Mouse (Mus musculus) myocyte (in vitro differentiated cells): ENCODE measurements around the gene Rgs3. TPM values are rescaled to one million over a fixed set of nuclear protein-coding genes. Genes with fewer than 3 reads are reported as not detected.

Source experiments
- H3K27me3 ChIP-seq: one replicate; pipeline ENCODE4 v1.6.1; 2011; ENCODE audit not compliant: control insufficient read depth, insufficient read depth, insufficient read length
- H3K36me3 ChIP-seq: one replicate; pipeline ENCODE4 v1.6.1; 2011; ENCODE audit not compliant: control insufficient read depth, insufficient read depth
- H3K4me2 ChIP-seq: one replicate; pipeline ENCODE4 v1.6.1; 2011; ENCODE audit warnings: low read depth, control low read depth
- H3K4me3 ChIP-seq: one replicate; pipeline ENCODE4 v1.5.1; 2011; ENCODE audit warnings: mild to moderate bottlenecking, control low read depth, moderate library complexity
- H3K79me2 ChIP-seq: one replicate; pipeline ENCODE4 v1.6.1; 2011; ENCODE audit not compliant: control insufficient read depth, insufficient read depth
- H3ac ChIP-seq: one replicate; pipeline ENCODE4 v1.6.1; 2011; ENCODE audit not compliant: control insufficient read depth, insufficient read length
- CEBPB ChIP-seq: IDR thresholded peaks from 2 replicates; pipeline ENCODE4 v1.6.1; 2011; ENCODE audit warnings: mild to moderate bottlenecking, moderate library complexity; ENCODE audit not compliant: poor library complexity, insufficient read depth, severe bottlenecking
- E2F4 ChIP-seq: IDR thresholded peaks from one replicate; pipeline ENCODE4 v1.6.1; 2011; ENCODE audit warnings: mild to moderate bottlenecking, control low read depth, moderate library complexity; ENCODE audit not compliant: insufficient read depth
- MAX ChIP-seq: IDR thresholded peaks from one replicate; pipeline ENCODE4 v1.6.1; 2011; ENCODE audit warnings: low read depth, mild to moderate bottlenecking, control low read depth
- MYOD1 ChIP-seq, 3 experiments: IDR thresholded peaks; one replicate each; pipeline ENCODE4 v1.6.1; 2011; ENCODE audit warnings: control low read depth in 2 of 3, low read depth in 2 of 3, mild to moderate bottlenecking in 2 of 3, moderate library complexity in 1 of 3; ENCODE audit not compliant: insufficient read length in 2 of 3, control insufficient read depth in 1 of 3
- MYOG ChIP-seq, 3 experiments: IDR thresholded peaks; one replicate each; pipeline ENCODE4 v1.6.1; 2011; ENCODE audit warnings: control low read depth in 2 of 3, low read depth in 2 of 3, mild to moderate bottlenecking in 2 of 3; ENCODE audit not compliant: insufficient read length in 2 of 3, control insufficient read depth in 1 of 3, insufficient read depth in 1 of 3
- POLR2A ChIP-seq: IDR thresholded peaks from one replicate; pipeline ENCODE4 v1.6.1; 2011; ENCODE audit warnings: low read depth, mild to moderate bottlenecking, control low read depth, moderate library complexity; ENCODE audit not compliant: insufficient read length
- POLR2AphosphoS2 ChIP-seq: IDR thresholded peaks from one replicate; pipeline ENCODE4 v1.6.1; 2011; ENCODE audit warnings: low read depth, control low read depth; ENCODE audit not compliant: insufficient read length
- REST ChIP-seq: IDR thresholded peaks from one replicate; pipeline ENCODE4 v1.6.1; 2011; ENCODE audit warnings: mild to moderate bottlenecking, control low read depth, moderate library complexity; ENCODE audit not compliant: insufficient read depth, insufficient read length
- SRF ChIP-seq: IDR thresholded peaks from one replicate; pipeline ENCODE4 v1.6.1; 2011; ENCODE audit warnings: low read depth; ENCODE audit not compliant: control insufficient read depth, insufficient read length
- TCF12 ChIP-seq: IDR thresholded peaks from one replicate; pipeline ENCODE4 v1.6.1; 2011; ENCODE audit warnings: mild to moderate bottlenecking, control low read depth; ENCODE audit not compliant: poor library complexity, insufficient read depth, severe bottlenecking
- TCF3 ChIP-seq: IDR thresholded peaks from one replicate; pipeline ENCODE4 v1.6.1; 2011; ENCODE audit warnings: low read depth, control low read depth; ENCODE audit not compliant: insufficient read length
- USF1 ChIP-seq: IDR thresholded peaks from one replicate; pipeline ENCODE4 v1.6.1; 2011; ENCODE audit warnings: low read depth, mild to moderate bottlenecking, control low read depth, moderate library complexity
- polyA plus RNA-seq: library from polyadenylated mRNA; unstranded; fragments of >200 nt; fragmentation: generic; extraction: Trizol; gene quantifications from one replicate; pipeline ENCODE4 v1.2.1, GENCODE M21; 2012; ENCODE audit warnings: missing spikeins

Gene Rgs3
- polyA plus RNA-seq, 1 experiment: 40.4 TPM

DNA sequence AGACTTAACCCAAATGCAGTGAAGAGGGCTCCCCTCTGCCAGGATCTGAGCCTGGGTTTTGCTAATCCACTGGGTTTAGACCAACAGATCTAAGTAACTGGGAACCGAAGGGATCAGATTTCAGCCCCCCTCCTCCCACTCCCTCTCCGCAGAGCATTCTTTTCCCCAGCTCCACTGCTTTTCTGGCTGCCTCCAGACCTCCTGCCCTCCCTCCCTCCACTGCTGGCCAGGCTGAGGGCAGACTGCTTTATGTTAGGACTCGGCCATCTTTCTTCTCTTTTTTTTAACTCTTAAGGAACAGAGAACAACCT lies 100.9 kb downstream of the Rgs3 start:
- H3K4me3 ChIP-seq: no peak overlapping the region

DNA sequence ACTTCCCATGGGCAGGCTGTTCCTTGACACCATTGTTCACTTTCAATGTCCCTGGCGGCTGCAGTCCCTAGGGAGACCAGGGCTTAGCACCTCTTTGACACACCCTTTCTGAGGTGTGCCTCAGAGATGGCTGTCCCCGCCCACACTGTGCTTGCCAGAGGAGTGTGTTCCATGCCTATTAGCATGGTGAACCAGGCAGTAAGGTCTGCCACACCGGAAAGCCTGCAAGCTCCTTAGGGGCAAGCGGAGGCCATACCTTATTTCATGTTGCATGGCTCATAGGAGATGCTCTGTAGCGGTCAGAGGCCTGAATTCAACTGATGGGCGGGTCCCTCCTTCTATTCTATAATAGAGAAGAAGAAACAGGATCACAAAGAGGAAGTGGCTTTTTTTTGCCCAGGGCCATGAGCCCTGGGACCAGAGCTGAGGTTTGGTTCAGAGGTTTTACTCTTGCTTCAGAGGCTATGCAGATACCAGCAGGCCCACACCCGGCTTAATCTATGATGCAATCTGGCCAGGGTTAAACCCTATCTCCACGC lies 101.7 kb downstream of the Rgs3 start:
- no peaks in the 10 kb centered on the region for H3K27me3 ChIP-seq
- peak overlapping the region; percentile 73 for H3K4me2 ChIP-seq
- H3ac ChIP-seq: no peak overlapping the region
- H3K36me3 ChIP-seq: no peaks in the 10 kb centered on the region
- TF ChIP-seq USF1: no peak
- TF ChIP-seq MYOD1 (IDR thresholded peaks at IDR 0.05; ENCODE audit: control insufficient read depth in 1 of 3, insufficient read length in 2 of 3, low read depth in 2 of 3): peak in 1 of 3 experiments; percentile 29
- TF ChIP-seq MYOG (IDR thresholded peaks at IDR 0.05; ENCODE audit: control insufficient read depth in 1 of 3, insufficient read depth in 1 of 3, insufficient read length in 2 of 3, low read depth in 2 of 3): peak in 1 of 3 experiments; percentile 27
- peak; percentile 77; the same call in 1 of the 2 replicates for TF ChIP-seq CEBPB
- no peak for TF ChIP-seq SRF
- TF ChIP-seq TCF3: no peak
- H3K79me2 ChIP-seq: no peaks in the 10 kb centered on the region
- H3K4me3 ChIP-seq: no peak overlapping the region

More for the DNA sequence above, 100.9 kb downstream of the Rgs3 start:
- Histone ChIP-seq H3K79me2 (no peaks in the 10 kb centered on the region), H3ac (no peak overlapping the region), H3K36me3 (no peaks in the 10 kb centered on the region), H3K4me2 (peak overlapping the region; percentile 73), H3K27me3 (no peaks in the 10 kb centered on the region)
- TF ChIP-seq MAX (no peak), TCF3 (no peak), SRF (no peak), E2F4 (no peak), TCF12 (no peak), USF1 (no peak), MYOD1 (IDR thresholded peaks at IDR 0.05; ENCODE audit: control insufficient read depth in 1 of 3, insufficient read length in 2 of 3, low read depth in 2 of 3) (peak in 1 of 3 experiments; percentile 8), POLR2A (peak; percentile 26), CEBPB (no peak), MYOG (IDR thresholded peaks at IDR 0.05; ENCODE audit: control insufficient read depth in 1 of 3, insufficient read depth in 1 of 3, insufficient read length in 2 of 3, low read depth in 2 of 3) (no peak)

DNA sequence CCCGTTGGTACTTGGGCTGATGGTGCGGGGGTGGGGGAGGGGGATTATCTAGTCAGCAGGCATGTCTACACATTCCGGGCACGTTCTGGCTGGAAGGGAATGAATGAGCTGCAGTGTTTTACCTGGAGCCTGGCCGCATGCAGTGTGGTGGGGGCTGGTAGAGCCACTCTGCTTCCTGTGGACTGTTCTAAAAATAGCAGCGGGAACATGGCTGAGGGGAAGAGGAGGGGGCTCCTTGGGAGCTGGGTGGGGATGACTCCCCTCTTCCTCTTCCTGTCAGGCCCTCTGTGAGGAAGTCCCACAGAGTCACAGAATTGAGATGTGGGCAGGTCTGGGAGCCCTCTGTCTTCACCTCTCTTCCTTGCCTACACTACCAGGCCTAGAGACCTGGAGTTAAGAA lies 103.7 kb downstream of the Rgs3 start:
- TF ChIP-seq MAX (no peak), USF1 (no peak)
- H3K4me3 ChIP-seq: no peak overlapping the region
- H3ac ChIP-seq: no peak overlapping the region
- H3K36me3 ChIP-seq: no peaks in the 10 kb centered on the region
- H3K27me3 ChIP-seq: no peaks in the 10 kb centered on the region
- H3K79me2 ChIP-seq: no peaks in the 10 kb centered on the region
- H3K4me2 ChIP-seq: no peak overlapping the region

DNA sequence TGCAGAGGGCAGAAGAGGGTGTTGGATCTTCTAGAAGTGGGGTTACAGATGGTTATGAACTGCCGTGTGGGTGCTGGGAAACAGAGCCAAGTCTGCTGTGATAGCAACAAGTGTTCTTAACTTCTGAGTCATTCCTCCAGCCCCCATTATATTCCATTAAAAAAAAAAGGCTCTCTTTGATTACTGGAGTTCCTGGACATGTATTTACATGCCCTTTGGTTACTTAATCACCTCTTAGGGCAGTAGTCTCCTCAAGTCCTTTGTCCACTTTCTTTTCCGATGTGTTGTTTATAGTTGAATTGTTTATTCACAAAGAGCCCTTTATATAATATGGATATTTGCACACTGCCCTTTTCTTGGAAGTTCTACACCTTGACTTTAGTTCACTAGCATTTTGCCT lies 106.2 kb downstream of the Rgs3 start:
- H3K4me2 ChIP-seq: no peak overlapping the region
- H3K36me3 ChIP-seq: no peaks in the 10 kb centered on the region
- no peaks in the 10 kb centered on the region for H3K79me2 ChIP-seq
- H3K4me3 ChIP-seq: no peak overlapping the region
- H3K27me3 ChIP-seq: no peaks in the 10 kb centered on the region
- H3ac ChIP-seq: no peak overlapping the region
- TF ChIP-seq MAX (no peak), MYOD1 (IDR thresholded peaks at IDR 0.05; ENCODE audit: control insufficient read depth in 1 of 3, insufficient read length in 2 of 3, low read depth in 2 of 3) (peak in 1 of 3 experiments; percentile 5)

DNA sequence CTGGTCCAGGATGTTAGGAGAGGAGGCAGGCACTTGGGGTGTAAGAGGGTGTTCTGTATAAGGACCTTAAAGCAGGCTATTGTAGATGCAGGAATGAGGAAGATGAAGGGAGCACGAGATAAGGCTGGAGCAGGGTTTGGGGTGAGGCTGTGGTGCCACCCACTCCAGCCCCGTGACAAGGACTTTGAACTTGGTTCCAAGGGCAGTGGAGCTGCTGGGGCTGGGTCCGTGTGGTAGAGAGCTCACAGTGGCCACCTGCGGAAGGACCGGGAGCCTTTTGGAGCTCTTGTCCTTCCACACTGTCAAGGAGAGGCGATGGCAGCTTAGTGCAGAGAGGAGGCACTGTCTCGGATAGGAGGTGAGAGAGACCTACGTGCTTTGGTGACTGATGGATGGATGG lies 109.0 kb downstream of the Rgs3 start:
- TF ChIP-seq REST (no peak), SRF (no peak), USF1 (no peak), POLR2A (no peak), MYOD1 (IDR thresholded peaks at IDR 0.05; ENCODE audit: control insufficient read depth in 1 of 3, insufficient read length in 2 of 3, low read depth in 2 of 3) (no peak), MYOG (IDR thresholded peaks at IDR 0.05; ENCODE audit: control insufficient read depth in 1 of 3, insufficient read depth in 1 of 3, insufficient read length in 2 of 3, low read depth in 2 of 3) (no peak), E2F4 (no peak), TCF3 (no peak), MAX (no peak), CEBPB (no peak), TCF12 (no peak), POLR2AphosphoS2 (no peak)
- H3K4me2 ChIP-seq: no peak overlapping the region

More for the DNA sequence above, 109.0 kb downstream of the Rgs3 start:
- Histone ChIP-seq H3ac (no peak overlapping the region), H3K79me2 (no peaks in the 10 kb centered on the region), H3K4me3 (no peak overlapping the region), H3K27me3 (no peaks in the 10 kb centered on the region), H3K36me3 (no peaks in the 10 kb centered on the region)
